Mouse (Mus musculus) spleen, postnatal 4 days (tissue): ENCODE results near the gene Tmem199.

Experiments used
- DNase-seq, 2 experiments: peaks; one replicate each; pipeline ENCODE4 v3.0.0; 2022; ENCODE audit warnings: low spot score in 2 of 2

Gene Tmem199

GRCm38 (mm10) chr11:78524838-78525237 is 12.9 kb upstream of the Tmem199 start:
- no peak for DNase-seq

GRCm38 (mm10) chr11:78523241-78523955 is 11.4 kb upstream of the Tmem199 start:
- no peak for DNase-seq

DNA sequence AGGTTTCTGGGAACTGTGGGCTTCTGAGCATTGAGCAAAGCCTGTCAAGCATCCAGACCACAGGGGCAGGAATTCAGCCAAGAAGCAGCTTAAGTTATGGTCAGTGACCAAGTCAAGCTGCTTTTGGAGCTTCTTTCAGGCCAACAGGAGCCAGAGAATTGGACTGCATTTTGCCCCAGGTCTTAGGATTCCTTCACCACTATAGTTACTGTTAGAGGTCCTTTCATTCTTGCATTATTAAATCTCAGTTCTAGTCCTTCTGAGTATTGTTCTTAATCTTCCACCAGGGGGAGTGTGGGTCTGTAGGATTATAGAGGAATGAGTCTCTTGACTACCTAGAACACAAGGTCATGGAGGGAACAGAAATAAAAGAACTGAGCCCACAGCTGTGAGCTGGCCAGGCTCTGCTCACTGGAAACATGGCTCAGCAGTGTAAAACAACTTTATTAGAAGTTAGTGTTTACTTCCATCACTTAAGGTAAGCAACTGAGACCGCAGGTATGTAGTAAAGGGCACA is 10.6 kb upstream of the Tmem199 start:
- DNase-seq, result no peak

GRCm38 (mm10) chr11:78521880-78522279 is 9.9 kb upstream of the Tmem199 start:
- DNase-seq, result no peak

DNA sequence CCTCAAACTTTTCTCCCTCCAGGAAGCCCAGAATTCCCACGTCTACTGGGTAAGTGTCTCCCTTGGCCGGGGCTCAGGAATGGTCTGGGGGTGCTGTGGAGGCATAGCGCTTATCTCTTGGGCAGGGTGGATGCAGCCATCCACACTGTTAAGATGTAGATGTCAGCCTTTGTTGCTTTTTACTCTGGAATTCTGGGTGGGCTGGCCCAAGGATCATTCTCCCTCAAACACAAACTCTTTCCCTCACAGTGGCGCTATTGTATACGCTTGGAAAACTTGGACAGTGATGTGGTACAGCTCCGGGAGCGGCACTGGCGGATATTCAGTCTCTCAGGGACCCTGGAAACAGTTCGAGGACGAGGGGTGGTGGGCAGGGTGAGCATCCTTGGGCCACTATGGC is 7.0 kb upstream of the Tmem199 start:
- no peak for DNase-seq

GRCm38 (mm10) chr11:78515549-78516325 is 3.8 kb upstream of the Tmem199 start:
- DNase-seq, result no peak

DNA sequence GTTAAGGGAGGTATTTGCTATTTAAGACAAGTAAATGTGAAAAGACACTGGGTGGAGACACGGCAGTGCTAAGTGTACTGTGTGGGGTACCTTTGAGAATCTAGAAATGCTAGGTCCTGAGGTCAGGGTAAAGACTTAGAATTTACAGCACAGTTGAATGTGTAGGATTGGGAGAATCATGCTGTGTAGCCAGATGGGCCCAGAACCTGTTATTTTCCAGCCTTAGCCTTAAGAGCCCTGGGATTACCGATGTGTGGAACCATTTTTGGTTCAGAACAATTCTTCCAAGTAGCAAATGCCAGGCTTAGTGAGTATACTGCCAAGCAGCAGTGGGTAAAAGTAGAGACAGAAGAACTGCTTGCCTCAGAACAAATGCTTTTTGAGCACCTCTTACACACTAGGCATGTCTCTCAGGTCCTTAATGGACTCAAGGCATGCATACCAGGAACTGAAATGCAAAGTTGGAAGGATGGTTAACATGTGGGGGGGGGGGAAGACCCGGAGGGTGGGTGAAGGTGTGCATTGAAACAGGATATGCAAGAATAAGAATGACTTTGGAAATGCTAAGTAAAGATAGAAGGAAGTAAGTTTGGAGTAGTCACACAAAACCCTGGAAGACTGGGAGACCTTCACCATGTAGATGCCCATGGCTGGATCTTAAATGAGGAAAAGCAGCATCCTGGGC is 1.3 kb upstream of the Tmem199 start:
- no peak for DNase-seq

DNA sequence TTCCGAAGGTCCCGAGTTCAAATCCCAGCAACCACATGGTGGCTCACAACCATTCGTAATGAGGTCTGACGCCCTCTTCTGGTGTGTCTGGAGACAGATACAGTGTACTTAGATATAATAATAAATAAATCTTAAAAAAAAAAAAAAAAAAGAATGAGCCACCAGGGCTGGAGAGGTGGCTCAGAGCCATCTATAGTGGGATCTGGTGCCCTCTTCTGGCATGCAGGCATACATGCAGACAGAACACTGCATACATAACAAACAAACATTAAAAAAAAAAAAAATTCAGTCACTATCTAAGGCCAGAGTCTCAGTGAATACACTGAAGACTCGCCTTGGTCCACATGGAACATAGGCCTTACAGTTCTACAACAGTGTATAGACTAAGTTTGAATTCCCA is 2.8 kb downstream of the Tmem199 start:
- DNase-seq, result no peak

DNA sequence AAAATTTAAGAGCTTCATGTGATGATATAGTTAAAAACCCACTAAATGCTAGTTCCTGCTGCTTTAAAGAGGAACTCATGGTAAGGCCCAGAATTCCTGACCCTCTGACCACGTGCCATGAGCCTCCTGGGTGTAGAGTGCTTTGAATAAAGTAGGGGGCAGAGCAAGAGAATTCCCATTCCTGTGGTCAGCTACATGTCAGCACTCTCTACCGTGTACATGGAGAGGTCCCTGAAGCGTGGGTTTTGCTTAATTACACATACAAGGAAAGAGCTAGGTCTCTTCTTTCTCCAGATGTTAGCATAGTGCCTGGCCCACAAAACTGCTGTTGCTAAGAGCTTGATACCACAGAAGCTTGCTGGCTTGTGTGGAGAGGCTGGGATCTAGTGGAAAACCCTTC is 6.5 kb downstream of the Tmem199 start:
- DNase-seq, result no peak

DNA sequence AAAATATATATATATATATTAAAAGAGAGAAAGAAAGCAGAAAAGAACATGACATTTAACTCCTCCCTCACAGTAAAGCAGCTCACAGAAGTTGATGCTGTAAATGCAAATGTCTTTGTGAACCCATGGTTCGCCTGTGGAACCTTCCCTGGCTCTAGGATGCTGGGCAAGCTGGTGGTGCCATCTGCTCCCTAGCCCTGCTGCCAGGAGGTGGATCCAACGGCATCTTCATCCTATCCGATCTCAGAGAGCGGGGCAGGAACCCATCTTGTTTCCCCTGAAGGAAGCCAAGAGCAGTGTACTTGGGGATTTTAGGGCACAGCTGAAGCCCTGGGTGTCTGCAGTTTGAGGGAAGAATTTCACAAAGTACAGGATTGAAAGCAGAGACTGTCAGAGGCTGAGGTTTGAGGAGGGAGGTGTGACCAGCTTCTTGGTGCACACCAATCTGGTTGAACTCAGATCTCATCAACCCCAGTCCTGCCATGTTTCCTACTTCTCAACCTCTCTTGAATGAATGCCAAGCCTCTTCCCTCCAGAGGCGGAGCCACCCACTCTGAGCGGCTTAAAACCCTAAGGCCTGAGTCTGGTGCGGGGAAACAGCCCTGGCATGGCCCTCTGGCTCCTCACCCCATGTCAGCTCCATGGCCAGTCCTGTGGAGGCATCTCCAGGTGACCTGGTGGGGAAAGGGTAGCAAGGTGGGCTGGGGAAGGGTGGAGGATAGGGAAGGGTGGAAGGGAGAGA is 8.9 kb downstream of the Tmem199 start, which contains the start of gene Sebox:
TSS of gene Sebox (plus strand) at position 539 of the 742 bp plus-strand sequence.
- no peak for DNase-seq

- no peak for DNase-seq
Measured at GRCm38 (mm10) chr11:78501529-78501928, 10.4 kb downstream of the Tmem199 start.

DNA sequence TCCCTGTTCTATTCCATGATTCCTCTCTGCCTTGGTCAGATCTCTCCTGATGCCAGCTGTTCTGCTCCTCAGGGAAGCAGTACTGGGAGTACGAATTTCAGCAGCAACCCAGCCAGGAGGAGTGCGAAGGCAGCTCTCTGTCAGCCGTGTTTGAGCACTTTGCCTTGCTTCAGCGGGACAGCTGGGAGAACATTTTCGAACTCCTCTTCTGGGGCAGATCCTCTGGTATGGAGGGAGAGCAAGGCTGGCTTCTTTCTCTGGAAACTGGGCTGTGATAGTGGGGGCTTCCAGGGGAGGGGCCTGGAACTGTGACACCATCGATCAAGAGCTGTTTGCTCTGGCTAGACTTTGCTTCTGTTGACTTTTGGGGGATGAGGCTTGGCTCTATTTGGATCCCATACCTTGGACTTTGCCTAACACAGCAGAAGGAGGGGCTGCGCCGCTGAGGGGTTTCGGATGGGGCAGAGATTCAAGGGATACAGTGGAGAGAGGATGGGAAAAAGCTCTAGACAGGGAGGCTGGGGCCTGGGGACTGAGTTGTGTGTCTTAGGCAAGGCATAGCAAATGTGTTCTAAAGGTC is 11.3 kb downstream of the Tmem199 start:
- no peak for DNase-seq

DNA sequence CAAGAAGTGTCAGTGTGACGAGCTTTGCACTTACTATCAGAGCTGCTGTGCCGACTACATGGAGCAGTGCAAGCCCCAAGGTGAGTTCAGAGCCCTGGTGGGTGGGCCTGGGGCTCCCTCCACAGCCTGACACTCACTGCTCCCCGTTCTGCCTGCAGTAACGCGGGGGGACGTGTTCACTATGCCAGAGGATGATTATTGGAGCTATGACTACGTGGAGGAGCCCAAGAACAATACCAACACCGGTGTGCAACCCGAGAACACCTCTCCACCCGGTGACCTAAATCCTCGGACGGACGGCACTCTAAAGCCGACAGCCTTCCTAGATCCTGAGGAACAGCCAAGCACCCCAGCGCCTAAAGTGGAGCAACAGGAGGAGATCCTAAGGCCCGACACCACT is 12.4 kb downstream of the Tmem199 start:
- no peak for DNase-seq

DNA sequence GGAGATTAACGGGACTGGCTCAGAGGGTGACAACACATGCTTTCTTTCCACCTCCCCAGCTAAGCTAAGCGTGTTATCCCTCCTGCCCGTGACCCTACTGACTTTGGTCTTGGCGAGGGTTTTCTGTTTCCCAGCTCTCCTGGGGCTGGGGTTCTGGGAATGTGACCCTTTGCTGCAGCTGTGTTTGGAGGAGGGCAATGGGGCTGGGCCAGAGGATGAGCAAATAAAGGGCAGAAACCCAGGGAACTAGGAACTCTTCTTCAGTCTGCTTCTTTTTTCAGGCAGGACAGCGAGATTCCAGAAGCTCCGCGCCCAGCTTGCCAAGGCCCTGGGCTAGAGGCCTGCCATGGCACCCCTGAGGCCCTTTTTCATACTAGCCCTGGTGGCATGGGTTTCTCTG is 13.0 kb downstream of the Tmem199 start, which contains the start of gene Vtn:
TSS of gene Vtn (plus strand) at position 88 of the 400 bp plus-strand sequence.
- no peak for DNase-seq

- DNase-seq, result peak; percentile 92 to 94
Measured at GRCm38 (mm10) chr11:78497544-78498522, 14.1 kb downstream of the Tmem199 start, which contains the start of gene Sarm1. Gene Sarm1 (minus strand): TSS chr11:78497754.

DNA sequence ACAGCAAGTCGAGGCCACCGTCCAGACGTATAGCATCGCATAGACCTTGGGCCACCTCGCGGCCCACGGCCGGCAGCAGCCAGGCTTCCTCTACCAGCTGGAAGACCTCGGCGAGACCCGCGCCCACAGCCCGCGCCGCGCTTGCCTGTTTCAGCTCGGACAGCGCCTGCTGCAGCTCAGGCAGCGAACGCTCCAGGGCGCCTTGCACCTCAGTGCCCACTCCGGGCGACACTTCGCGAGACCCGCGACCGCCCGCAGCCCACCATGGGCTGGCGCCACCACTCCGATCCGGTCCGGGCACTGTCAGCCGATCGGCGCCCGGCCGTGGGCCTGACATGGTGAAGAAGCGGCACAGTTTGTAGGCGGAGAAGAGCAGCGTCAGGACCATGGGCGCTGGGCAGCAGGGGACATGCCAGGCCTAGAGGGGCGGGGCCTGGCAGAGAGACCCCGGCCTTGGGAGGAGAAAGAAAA is 14.9 kb downstream of the Tmem199 start:
- peak in 1 of 2 experiments; percentile 69 for DNase-seq

DNA sequence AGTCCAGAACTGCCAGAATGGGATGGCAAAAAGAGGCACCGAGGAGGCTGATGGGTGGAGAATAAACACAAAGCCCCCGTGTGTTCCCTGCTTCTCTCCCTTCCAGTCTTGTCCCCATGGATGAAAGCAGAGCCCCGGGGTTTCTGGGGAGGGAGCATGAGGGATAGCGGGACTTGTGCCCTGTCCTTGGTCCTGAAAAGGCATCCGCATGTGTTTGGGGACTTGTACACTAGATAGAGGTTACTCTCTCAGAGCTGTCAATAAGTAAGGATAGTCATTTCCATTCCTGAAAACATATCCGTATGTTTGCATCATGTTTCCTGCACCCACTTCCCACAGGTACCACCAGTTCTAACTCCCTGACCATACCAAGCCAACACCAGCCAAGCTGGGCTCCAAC is 16.1 kb downstream of the Tmem199 start:
- DNase-seq, result no peak

GRCm38 (mm10) chr11:78490781-78491241 is 21.2 kb downstream of the Tmem199 start:
- DNase-seq, result no peak

DNA sequence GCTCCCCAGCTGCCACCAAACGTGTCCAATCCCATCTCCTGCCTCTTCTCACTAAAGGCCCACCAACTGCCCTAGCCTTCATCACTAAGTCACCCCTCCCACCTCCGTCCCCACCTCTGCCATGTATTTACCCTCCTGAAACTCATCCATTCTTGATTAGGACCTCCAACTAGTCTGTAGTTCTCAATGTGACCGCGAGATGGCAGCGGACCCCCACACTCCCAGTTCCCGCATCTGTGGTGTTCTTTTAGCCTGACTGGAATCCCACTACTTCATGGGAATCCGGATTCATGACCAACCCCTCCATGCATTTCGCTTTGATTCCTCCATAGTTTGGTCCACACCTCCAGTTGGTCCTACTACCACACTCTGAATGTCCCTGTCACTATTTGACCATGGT is 23.8 kb downstream of the Tmem199 start:
- peak; percentile 52 to 79 for DNase-seq

GRCm38 (mm10) chr11:78483639-78484038 is 28.3 kb downstream of the Tmem199 start:
- no peak for DNase-seq
